Mouse (Mus musculus) intestine, embryonic 15.5 days (tissue): ENCODE data around the gene Iars2. TPM values are rescaled to one million over a fixed set of nuclear protein-coding genes. Genes with fewer than 3 reads are reported as not detected.
A peak's percentile ranks its signal among the peaks of the same experiment; 100 is the strongest.

Experiments
- ATAC-seq: fragments of 200-750 bp; cut with Nextera tagmentation; 2 replicates; pipeline ENCODE4 v1.8.0; 2017; ENCODE audit warnings: moderate TSS enrichment, moderate library complexity
- H3K27ac ChIP-seq: fragments of 300-500 bp; sonication (generic); 2 replicates; pipeline ENCODE4 v1.5.1; 2015; ENCODE audit warnings: mild to moderate bottlenecking, inconsistent platforms
- H3K27me3 ChIP-seq: fragments of 300-500 bp; sonication (generic); replicated peaks from 2 replicates; pipeline ENCODE4 v1.6.1; 2015; ENCODE audit warnings: inconsistent platforms
- H3K36me3 ChIP-seq: fragments of 300-500 bp; sonication (generic); 2 replicates; pipeline ENCODE4 v1.6.1; 2015; ENCODE audit warnings: inconsistent platforms
- H3K4me1 ChIP-seq: fragments of 300-500 bp; sonication (generic); replicated peaks from 2 replicates; pipeline ENCODE4 v1.6.1; 2015; ENCODE audit warnings: inconsistent platforms
- H3K4me2 ChIP-seq: fragments of 300-500 bp; sonication (generic); replicated peaks from 2 replicates; pipeline ENCODE4 v1.6.1; 2015; ENCODE audit warnings: mild to moderate bottlenecking, inconsistent platforms
- H3K4me3 ChIP-seq: fragments of 300-500 bp; sonication (generic); replicated peaks from 2 replicates; pipeline ENCODE4 v1.5.1; 2015; ENCODE audit warnings: inconsistent platforms
- H3K9ac ChIP-seq: fragments of 300-500 bp; sonication (generic); 2 replicates; pipeline ENCODE4 v1.6.1; 2015; ENCODE audit warnings: inconsistent platforms
- H3K9me3 ChIP-seq: fragments of 300-500 bp; sonication (generic); 2 replicates; pipeline ENCODE4 v1.6.1; 2016; ENCODE audit warnings: inconsistent platforms
- WGBS: fragments of 180-500 bp; shearing (Covaris S2); methylation state at CpG from one replicate; pipeline ENCODE4 v1.1.7; 2015; 5-methylcytosine and 5-hydroxymethylcytosine counted together
- polyA plus RNA-seq: library from polyadenylated mRNA; unstranded; fragments of >200 nt; fragmentation: Nextera tagmentation; extraction: Ambion mirVana; gene quantifications from 2 replicates; pipeline ENCODE4 v1.2.1, GENCODE M21; 2015

Gene Iars2
- polyA plus RNA-seq, 1 experiment from 2014 or later, result 61.9 TPM

- ATAC-seq, result no peak
- WGBS, result 90% methylated on average over 12 of the region's 12 CpGs
- peaks cover 31% of the 10 kb centered on the region; the same call in 1 of the 2 replicates for H3K36me3 ChIP-seq
- H3K27ac ChIP-seq, result no peak overlapping the region
- H3K4me1 ChIP-seq, result no peaks in the 10 kb centered on the region
- H3K4me3 ChIP-seq, result no peak overlapping the region
- no peaks in the 10 kb centered on the region for H3K9me3 ChIP-seq
- no peak overlapping the region for H3K4me2 ChIP-seq
- no peaks in the 10 kb centered on the region for H3K27me3 ChIP-seq
- no peak overlapping the region for H3K9ac ChIP-seq
These were observed 23.0 kb upstream of the Iars2 start for GRCm38 (mm10) chr1:185352151-185352550.

- no peak overlapping the region for H3K9ac ChIP-seq
- WGBS, result 97% methylated on average over 4 of the region's 4 CpGs
- ATAC-seq, result no peak
- peaks cover 29% of the 10 kb centered on the region for H3K36me3 ChIP-seq
- H3K4me1 ChIP-seq, result no peaks in the 10 kb centered on the region
- H3K4me2 ChIP-seq, result no peak overlapping the region
- no peak overlapping the region for H3K27ac ChIP-seq
- no peaks in the 10 kb centered on the region for H3K27me3 ChIP-seq
- no peaks in the 10 kb centered on the region for H3K9me3 ChIP-seq
- no peak overlapping the region for H3K4me3 ChIP-seq
These were observed 21.4 kb upstream of the Iars2 start for GRCm38 (mm10) chr1:185350611-185351010.

GRCm38 (mm10) chr1:185349741-185350140, 20.5 kb upstream of the Iars2 start:
- Histone ChIP-seq H3K9ac (no peak overlapping the region), H3K4me1 (no peaks in the 10 kb centered on the region), H3K27ac (no peak overlapping the region), H3K4me2 (no peak overlapping the region), H3K9me3 (no peaks in the 10 kb centered on the region), H3K27me3 (no peaks in the 10 kb centered on the region), H3K4me3 (no peak overlapping the region), H3K36me3 (peaks cover 29% of the 10 kb centered on the region)
- 93% methylated on average over 14 of the region's 14 CpGs for WGBS
- ATAC-seq, result no peak

GRCm38 (mm10) chr1:185346188-185346587, 17.0 kb upstream of the Iars2 start:
- Histone ChIP-seq H3K4me1 (no peaks in the 10 kb centered on the region), H3K27me3 (no peaks in the 10 kb centered on the region), H3K4me2 (no peak overlapping the region), H3K9ac (no peak overlapping the region), H3K4me3 (no peak overlapping the region), H3K36me3 (peaks cover 39% of the 10 kb centered on the region), H3K9me3 (no peaks in the 10 kb centered on the region), H3K27ac (no peak overlapping the region)
- 68% methylated on average over 10 of the region's 10 CpGs for WGBS
- no peak for ATAC-seq

- no peak for ATAC-seq
- H3K36me3 ChIP-seq, result peaks cover 27% of the 10 kb centered on the region
- no peak overlapping the region for H3K9ac ChIP-seq
- H3K4me1 ChIP-seq, result no peaks in the 10 kb centered on the region
- H3K4me2 ChIP-seq, result no peak overlapping the region
- no peaks in the 10 kb centered on the region for H3K27me3 ChIP-seq
- H3K27ac ChIP-seq, result no peak overlapping the region
- 88% methylated on average over 8 of the region's 8 CpGs for WGBS
- H3K9me3 ChIP-seq, result no peaks in the 10 kb centered on the region
- no peak overlapping the region for H3K4me3 ChIP-seq
These were observed 14.2 kb upstream of the Iars2 start for GRCm38 (mm10) chr1:185343422-185343821.

- H3K9ac ChIP-seq, result no peak overlapping the region
- H3K9me3 ChIP-seq, result no peaks in the 10 kb centered on the region
- H3K4me2 ChIP-seq, result no peak overlapping the region
- ATAC-seq, result no peak
- H3K4me3 ChIP-seq, result no peak overlapping the region
- H3K36me3 ChIP-seq, result peaks cover 27% of the 10 kb centered on the region
- 93% methylated on average over 4 of the region's 4 CpGs for WGBS
- no peak overlapping the region for H3K27ac ChIP-seq
- H3K27me3 ChIP-seq, result no peaks in the 10 kb centered on the region
- H3K4me1 ChIP-seq, result no peaks in the 10 kb centered on the region
These were observed 13.2 kb upstream of the Iars2 start for GRCm38 (mm10) chr1:185342441-185342840.

GRCm38 (mm10) chr1:185336535-185336934, 7.3 kb upstream of the Iars2 start:
- Histone ChIP-seq H3K9ac (no peak overlapping the region), H3K4me2 (no peak overlapping the region), H3K4me1 (no peaks in the 10 kb centered on the region), H3K27me3 (no peaks in the 10 kb centered on the region), H3K27ac (0 out of 2 replicates have a peak overlapping the region, but pooled peaks have one; percentile 56), H3K9me3 (no peaks in the 10 kb centered on the region), H3K4me3 (no peak overlapping the region), H3K36me3 (peaks cover 7% of the 10 kb centered on the region; the same call in 1 of the 2 replicates)
- ATAC-seq, result peak; percentile 62
- WGBS, result 30% methylated on average over 3 of the region's 3 CpGs

GRCm38 (mm10) chr1:185335231-185335765, 6.1 kb upstream of the Iars2 start:
- H3K4me1 ChIP-seq, result no peaks in the 10 kb centered on the region
- H3K9me3 ChIP-seq, result no peaks in the 10 kb centered on the region
- no peaks in the 10 kb centered on the region for H3K27me3 ChIP-seq
- H3K36me3 ChIP-seq, result 0 out of 2 replicates have a peak, but pooled peaks cover 4% of the 10 kb centered on the region
- peak overlapping the region; percentile 2; the same call in 1 of the 2 replicates for H3K4me2 ChIP-seq
- no peak overlapping the region for H3K9ac ChIP-seq
- no peak overlapping the region for H3K4me3 ChIP-seq
- H3K27ac ChIP-seq, result peak overlapping the region; percentile 64; the same call in 1 of the 2 replicates
- no peak for ATAC-seq
- 71% methylated on average over 6 of the region's 6 CpGs for WGBS

- Histone ChIP-seq H3K9me3 (no peaks in the 10 kb centered on the region), H3K4me1 (no peaks in the 10 kb centered on the region), H3K27me3 (no peaks in the 10 kb centered on the region), H3K9ac (no peak overlapping the region), H3K4me3 (no peak overlapping the region), H3K36me3 (no peaks in the 10 kb centered on the region), H3K4me2 (peak overlapping the region; percentile 73; the same call in 1 of the 2 replicates), H3K27ac (0 out of 2 replicates have a peak overlapping the region, but pooled peaks have one; percentile 19)
- ATAC-seq, result no peak
- 79% methylated on average over 4 of the region's 4 CpGs for WGBS
These were observed 4.9 kb upstream of the Iars2 start for GRCm38 (mm10) chr1:185334136-185334535.

- peak; percentile 16 for ATAC-seq
- H3K27me3 ChIP-seq, result no peaks in the 10 kb centered on the region
- H3K4me3 ChIP-seq, result no peak overlapping the region
- peak overlapping the region; percentile 73 for H3K4me2 ChIP-seq
- H3K9ac ChIP-seq, result no peak overlapping the region
- WGBS, result 79% methylated on average over 5 of the region's 5 CpGs
- H3K36me3 ChIP-seq, result no peaks in the 10 kb centered on the region
- H3K9me3 ChIP-seq, result no peaks in the 10 kb centered on the region
- no peak overlapping the region for H3K27ac ChIP-seq
- no peaks in the 10 kb centered on the region for H3K4me1 ChIP-seq
These were observed 4.5 kb upstream of the Iars2 start for GRCm38 (mm10) chr1:185333651-185334050.

GRCm38 (mm10) chr1:185331983-185332430, 2.8 kb upstream of the Iars2 start, which contains the start of gene Bpnt1:
Bpnt1 (plus strand) TSS chr1:185332149.
- H3K9me3 ChIP-seq, result no peaks in the 10 kb centered on the region
- WGBS, result under 1% methylated on average over 32 of the region's 32 CpGs
- ATAC-seq, result peak; percentile 74

GRCm38 (mm10) chr1:185331364-185331763, 2.2 kb upstream of the Iars2 start:
- Histone ChIP-seq H3K4me3 (no peak overlapping the region), H3K4me2 (peak overlapping the region; percentile 73; the same call in 1 of the 2 replicates), H3K9me3 (no peaks in the 10 kb centered on the region), H3K36me3 (peaks cover 5% of the 10 kb centered on the region; the same call in 1 of the 2 replicates), H3K27ac (no peak overlapping the region), H3K9ac (no peak overlapping the region), H3K4me1 (no peaks in the 10 kb centered on the region), H3K27me3 (no peaks in the 10 kb centered on the region)
- no peak for ATAC-seq
- WGBS, result 54% methylated on average over 5 of the region's 5 CpGs

More at GRCm38 (mm10) chr1:185331983-185332430, 2.8 kb upstream of the Iars2 start, which contains the start of gene Bpnt1:
- Histone ChIP-seq H3K4me3 (peak within 1 kb of the TSS; percentile 53), H3K4me1 (no peaks in the 10 kb centered on the region), H3K4me2 (peak within 1 kb of the TSS; percentile 73), H3K27ac (peak within 1 kb of the TSS; percentile 88), H3K9ac (peak within 1 kb of the TSS; percentile 55), H3K36me3 (0 out of 2 replicates have a peak, but pooled peaks cover under 1% of the 10 kb centered on the region), H3K27me3 (no peaks in the 10 kb centered on the region)

GRCm38 (mm10) chr1:185329851-185330250, 655 bp upstream of the Iars2 start:
- Histone ChIP-seq H3K27ac (no peak overlapping the region), H3K4me2 (no peak overlapping the region; the same call in 1 of the 2 replicates), H3K4me3 (no peak overlapping the region), H3K36me3 (peaks cover 10% of the 10 kb centered on the region; the same call in 1 of the 2 replicates), H3K9me3 (no peaks in the 10 kb centered on the region), H3K4me1 (no peaks in the 10 kb centered on the region), H3K9ac (no peak overlapping the region), H3K27me3 (no peaks in the 10 kb centered on the region)
- WGBS, result 91% methylated on average over 8 of the region's 8 CpGs
- ATAC-seq, result no peak
